Mouse (Mus musculus): ENCODE measurements around the gene Zfp536.
"Not testable (repeated sequence)": the region's sequence is repeated elsewhere in the genome, so short reads cannot be mapped to it uniquely, and the experiment has no call there.

Zfp536 gene

GRCm38 (mm10) chr7:37758886-37759285, 14.6 kb downstream of the Zfp536 start:
- DNase-seq (ENCODE audit: low spot score) = no peak

DNA sequence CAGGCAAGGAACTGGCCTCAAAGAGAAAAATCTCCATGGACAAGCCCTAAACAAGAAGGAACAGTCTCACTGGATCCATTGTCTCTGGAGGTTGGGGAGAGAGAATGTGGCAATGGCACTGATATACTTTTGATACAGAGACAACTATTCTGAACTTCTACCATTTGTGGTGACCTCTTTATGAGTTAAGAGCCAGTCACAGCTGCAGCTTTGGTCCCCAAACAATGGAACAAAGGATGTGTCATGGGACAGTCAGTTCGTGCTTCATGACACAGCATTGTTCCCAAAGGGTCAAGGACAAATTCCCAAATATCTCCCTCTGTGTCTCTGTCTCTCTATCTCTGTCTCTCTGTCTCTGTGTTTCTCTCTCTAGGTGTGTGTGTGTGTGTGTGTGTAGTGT, 20.4 kb downstream of the Zfp536 start:
- no peak for DNase-seq (ENCODE audit: low spot score)

- no peak for DNase-seq (ENCODE audit: low spot score)
Measured at GRCm38 (mm10) chr7:37746133-37746761, 27.2 kb downstream of the Zfp536 start.

GRCm38 (mm10) chr7:37743350-37743749, 30.1 kb downstream of the Zfp536 start:
- DNase-seq (ENCODE audit: low spot score) = no peak

- DNase-seq (ENCODE audit: low spot score) = no peak
Measured at GRCm38 (mm10) chr7:37737191-37737590, 36.2 kb downstream of the Zfp536 start.

GRCm38 (mm10) chr7:37736413-37736720, 37.1 kb downstream of the Zfp536 start:
- DNase-seq (ENCODE audit: low spot score) = no peak

DNA sequence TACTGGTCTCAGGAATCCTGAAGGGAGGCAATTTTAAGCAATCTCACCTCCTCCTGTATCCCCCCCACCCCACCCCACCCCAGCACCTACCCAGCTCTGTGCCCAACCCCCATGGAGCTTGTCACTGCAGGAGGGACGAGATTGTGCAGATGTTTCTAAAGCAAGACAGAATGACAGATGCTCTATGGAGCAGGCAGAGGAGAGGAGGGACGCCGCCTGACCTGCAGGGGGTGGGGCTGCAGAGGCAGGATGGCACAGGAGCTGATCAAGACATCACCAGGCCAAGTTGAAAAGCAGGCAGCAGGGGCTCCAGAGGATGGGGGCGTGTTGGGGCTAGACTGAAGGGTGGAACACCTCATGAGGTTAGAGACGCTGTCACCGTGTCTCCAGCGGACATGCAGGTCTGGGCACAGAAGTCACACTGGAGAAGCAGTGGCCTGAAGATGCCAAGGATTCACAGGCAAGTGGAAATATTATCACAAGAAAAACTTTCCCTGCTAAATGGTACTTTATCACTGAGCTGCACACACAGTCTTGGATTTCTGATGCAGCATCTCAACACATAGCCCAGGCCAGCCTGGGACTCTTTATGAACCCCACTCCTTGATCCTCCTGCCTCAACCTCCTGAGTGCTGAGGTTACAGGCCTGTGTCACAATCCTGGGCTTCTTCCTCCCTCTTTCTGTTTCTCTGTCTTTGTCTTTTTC, 37.6 kb downstream of the Zfp536 start:
- no peak for DNase-seq (ENCODE audit: low spot score)

DNA sequence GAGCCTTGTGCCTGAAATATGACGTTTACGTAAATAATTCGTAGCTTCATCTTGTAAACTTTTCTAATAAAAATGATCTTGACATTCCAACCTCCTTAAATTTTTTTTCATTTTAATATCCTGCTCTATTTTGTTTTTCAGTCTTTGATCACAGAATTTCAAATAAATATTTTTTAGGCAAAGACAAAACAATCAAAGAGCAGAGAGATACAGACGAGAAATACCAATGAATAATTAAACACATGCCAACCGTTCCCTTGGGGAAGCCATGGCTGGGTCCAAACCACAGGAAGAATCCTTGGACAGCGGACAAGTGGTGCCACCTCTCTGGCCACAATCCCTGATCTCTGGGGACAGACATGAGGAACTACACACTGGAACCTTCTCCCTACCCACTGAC, 38.3 kb downstream of the Zfp536 start:
- no peak for DNase-seq (ENCODE audit: low spot score)

DNA sequence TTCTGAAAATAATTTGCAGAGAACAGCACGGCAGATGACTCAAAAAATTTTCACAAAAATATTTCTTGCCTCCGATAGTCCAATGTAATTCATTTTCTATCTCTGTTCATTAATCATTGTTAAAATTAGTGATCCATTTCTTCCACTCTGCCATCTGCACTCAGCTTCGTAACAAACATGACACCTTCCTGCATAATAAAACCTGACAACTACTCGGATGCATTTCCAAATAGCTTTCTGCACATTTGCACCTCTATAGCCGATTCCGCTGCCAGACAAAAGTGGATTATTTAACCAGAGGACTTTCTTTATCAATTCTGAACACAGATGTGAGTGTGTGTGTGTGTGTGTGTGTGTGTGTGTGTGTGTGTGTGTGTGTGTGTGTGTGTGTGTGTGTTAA, 38.9 kb downstream of the Zfp536 start:
- DNase-seq (ENCODE audit: low spot score) = no peak

- no peak for DNase-seq (ENCODE audit: low spot score)
Measured at GRCm38 (mm10) chr7:37733996-37734395, 39.4 kb downstream of the Zfp536 start.

- no peak for DNase-seq (ENCODE audit: low spot score)
Measured at GRCm38 (mm10) chr7:37732741-37733140, 40.7 kb downstream of the Zfp536 start.

DNA sequence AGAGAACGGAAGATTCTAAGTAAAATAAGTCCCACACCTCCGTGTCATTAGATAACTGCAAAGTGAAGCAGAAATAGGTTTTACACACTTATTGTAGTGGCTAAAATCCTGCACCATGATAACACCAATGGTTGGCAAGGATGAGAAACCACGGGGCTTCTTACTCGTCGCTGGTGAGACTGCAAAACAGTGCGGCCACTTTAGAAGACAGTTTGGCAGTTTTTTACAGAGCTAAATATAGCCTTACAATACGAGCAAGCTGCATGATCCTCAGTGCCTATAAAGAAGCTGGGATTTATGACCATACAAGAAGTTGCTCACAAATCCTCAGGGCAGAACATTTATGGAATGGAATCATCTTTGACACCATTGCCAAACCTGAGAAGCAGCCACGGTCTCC, 45.7 kb downstream of the Zfp536 start:
- DNase-seq (ENCODE audit: low spot score) = no peak

DNA sequence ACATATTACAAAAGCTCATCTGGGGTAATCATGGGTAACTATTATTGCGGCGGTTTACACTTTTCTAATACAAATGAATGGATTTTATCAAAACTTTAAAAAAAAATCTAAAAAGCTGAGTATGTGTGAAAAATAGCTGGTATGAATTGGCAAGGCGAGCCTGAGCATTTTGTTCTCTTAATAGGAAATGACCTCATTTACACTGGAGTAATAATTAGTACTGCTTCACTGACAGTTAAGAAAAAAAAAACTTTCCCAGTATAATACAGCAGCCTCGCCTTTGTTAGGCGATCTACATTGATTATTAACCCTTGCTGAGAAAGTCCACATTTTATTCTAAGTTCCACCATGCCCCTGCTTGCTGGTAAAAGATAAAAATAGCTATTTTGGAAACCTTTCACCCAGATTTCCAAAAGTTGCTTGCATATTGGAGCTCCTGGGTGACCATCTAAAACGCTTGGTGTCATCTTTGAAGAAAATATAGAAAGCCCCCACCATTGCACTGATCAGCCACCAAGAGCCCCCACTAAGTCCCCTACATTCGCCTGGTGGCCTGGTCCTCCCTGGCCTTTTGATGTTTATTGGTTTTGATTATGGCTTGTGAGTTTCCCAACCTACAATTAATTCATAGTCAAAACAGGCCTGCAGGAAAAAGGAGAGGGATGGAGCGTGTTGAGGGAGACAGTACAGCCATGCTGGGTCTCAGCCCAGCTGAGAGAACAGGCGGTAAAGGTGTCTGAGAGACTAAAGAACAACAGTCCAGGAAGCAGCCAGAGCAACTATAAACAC, 49.2 kb downstream of the Zfp536 start:
- no peak for DNase-seq (ENCODE audit: low spot score)

GRCm38 (mm10) chr7:37723191-37723592, 50.2 kb downstream of the Zfp536 start:
- DNase-seq (ENCODE audit: low spot score) = no peak

- DNase-seq (ENCODE audit: low spot score) = no peak
Measured at GRCm38 (mm10) chr7:37721676-37722075, 51.8 kb downstream of the Zfp536 start.

DNA sequence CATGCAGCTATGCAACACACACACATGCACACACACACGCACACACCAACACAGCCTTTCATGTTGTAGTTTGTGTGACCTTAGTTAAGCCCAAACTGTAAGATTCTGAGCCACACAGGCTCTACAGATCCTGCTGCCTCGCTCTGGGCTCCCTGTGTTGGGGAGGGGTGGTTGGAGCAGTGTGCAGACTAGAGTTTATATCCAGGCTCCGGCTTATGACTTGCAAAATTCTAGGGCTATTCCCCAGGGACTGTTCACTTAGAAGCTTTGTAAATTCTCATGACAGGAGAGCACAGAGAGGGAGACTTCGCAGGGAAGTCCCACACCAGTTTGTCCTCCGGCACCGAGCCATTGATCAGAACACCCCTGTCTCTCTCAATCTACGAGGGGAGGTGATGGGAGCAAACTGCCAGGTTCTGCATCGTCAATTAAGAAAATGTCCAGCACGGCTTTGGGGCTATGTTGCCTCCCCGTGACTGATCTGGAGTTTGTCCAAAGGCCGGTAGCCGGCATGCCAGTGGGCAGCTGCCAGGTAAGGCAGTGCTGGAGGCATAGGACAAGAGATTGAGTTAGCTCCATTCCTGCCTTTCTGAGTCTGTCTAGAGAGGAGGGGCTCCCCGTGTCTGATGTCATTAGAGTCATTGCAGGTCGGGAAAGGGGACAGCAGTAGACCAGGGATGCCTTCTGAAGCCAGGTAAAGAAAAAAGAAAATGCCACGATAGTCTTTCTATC, 54.6 kb downstream of the Zfp536 start:
- DNase-seq (ENCODE audit: low spot score) = no peak

DNA sequence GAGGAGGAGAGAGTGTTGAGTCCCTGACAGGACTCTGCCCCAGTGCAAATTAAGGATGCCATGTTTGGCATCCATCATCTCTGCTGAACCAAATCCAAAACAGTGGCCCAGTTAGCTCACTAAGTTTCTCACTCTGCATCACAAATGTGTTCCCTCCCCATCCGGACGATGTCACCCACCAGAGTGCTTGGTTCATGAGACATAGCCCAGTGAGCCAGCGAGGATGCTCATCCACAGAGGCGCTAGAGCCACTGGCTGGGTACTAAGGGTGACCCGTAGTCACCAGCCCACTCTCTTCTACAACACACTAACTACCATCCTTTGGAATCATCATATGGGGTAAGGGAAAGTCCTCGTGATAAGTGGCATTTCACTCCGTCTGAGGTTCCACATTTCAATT, 56.4 kb downstream of the Zfp536 start:
- no peak for DNase-seq (ENCODE audit: low spot score)

- DNase-seq (ENCODE audit: low spot score) = no peak
Measured at GRCm38 (mm10) chr7:37716626-37717025, 56.8 kb downstream of the Zfp536 start.

GRCm38 (mm10) chr7:37704464-37704863, 69.0 kb downstream of the Zfp536 start:
- no peak for DNase-seq (ENCODE audit: low spot score)

- DNase-seq (ENCODE audit: low spot score) = not testable (repeated sequence)
Measured at GRCm38 (mm10) chr7:37697378-37697777, 76.1 kb downstream of the Zfp536 start.

DNA sequence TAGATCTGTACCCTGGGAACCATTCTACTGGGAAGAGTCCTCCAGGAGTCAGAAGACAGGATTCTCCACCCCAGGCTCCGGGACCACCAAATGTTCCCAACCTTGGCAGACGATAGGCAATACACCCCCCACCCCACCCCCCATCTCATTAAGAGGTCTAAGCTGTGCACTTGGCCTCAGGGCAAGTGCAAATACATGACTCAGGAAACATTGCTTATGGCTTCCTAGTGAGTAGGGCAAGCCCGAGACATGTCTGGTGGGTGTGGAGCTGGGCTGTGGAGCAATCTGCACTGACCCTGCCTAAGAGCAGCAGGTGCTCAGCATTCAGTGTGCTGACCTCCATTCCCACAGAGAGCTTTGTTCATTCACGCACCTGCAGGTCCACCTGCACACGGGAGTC, 78.4 kb downstream of the Zfp536 start:
- DNase-seq (ENCODE audit: low spot score) = no peak

GRCm38 (mm10) chr7:37690606-37691005, 82.8 kb downstream of the Zfp536 start:
- DNase-seq (ENCODE audit: low spot score) = no peak
